Mouse (Mus musculus): ENCODE data around the gene Acap3. TPM values are rescaled to one million over a fixed set of nuclear protein-coding genes. Genes with fewer than 3 reads are reported as not detected.

Gene Acap3
- polyA plus RNA-seq, 1 experiment from 2014 or later, result 101 TPM

DNA sequence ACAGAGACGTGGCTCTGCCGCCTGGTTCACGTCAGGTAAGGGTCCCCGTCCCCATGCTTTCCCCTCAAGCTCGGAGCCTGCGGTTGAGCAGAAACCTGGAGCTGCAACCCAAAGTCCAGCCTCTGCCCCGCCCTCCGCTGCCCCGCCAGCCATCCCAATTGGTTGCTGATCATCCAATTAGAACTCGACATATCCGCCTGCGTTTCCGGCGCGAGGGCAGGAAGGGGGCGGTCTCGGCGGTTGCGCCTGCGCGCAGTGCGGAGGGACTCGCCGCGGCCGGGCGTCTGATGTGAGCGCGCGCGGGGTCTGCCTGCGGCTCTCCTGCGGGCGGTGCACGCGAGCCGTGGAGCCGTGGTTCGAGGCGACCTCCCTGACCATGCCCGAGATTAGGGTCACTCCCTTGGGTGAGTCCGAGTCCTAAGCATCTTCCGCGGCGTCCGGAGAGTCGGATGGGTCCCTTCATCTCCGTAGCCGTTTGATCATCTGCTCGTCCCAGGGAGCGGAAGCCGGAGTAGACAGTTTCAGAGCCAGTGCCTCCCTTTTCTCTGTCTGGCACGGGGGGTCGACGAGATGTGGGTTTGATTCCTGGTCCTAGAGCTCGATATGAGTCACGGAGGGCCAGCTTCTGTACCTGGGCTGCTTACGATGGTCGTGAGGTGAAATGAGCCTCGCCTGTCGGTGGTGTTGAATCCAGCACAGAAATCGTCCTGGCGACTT lies 22.1 kb upstream of the Acap3 start, which contains the start of the genes Cptp and Ints11:
TSS of gene Cptp (minus strand) at position 124 of the 717 bp plus-strand sequence.
TSS of gene Ints11 (plus strand) at position 230 of the 717 bp plus-strand sequence.
- H3K27ac ChIP-seq (ENCODE audit: low read length), result peak within 1 kb of the TSS; percentile 71
- peak within 1 kb of the TSS; percentile 77 for H3K9ac ChIP-seq (replicated peaks; ENCODE audit: low read depth, low read length)
- H3K4me1 ChIP-seq (replicated peaks; ENCODE audit: control insufficient read depth, insufficient read depth, low read length), result peaks cover 16% of the 10 kb centered on the region
- H3K27me3 ChIP-seq (replicated peaks; ENCODE audit: control insufficient read depth, insufficient read depth, low read length), result no peaks in the 10 kb centered on the region
- peak within 1 kb of the TSS; percentile 98 for H3K4me2 ChIP-seq (ENCODE audit: low read length)
- H3K36me3 ChIP-seq (ENCODE audit: control insufficient read depth, insufficient read depth), result peaks cover 15% of the 10 kb centered on the region
- H3K9me3 ChIP-seq (ENCODE audit: control insufficient read depth, low read length), result no peaks in the 10 kb centered on the region
- WGBS, result under 1% methylated on average over 63 of the region's 63 CpGs
- peak within 1 kb of the TSS; percentile 73 for H3K4me3 ChIP-seq (replicated peaks; ENCODE audit: low read length)
- ATAC-seq, result peak; percentile 98

- H3K27me3 ChIP-seq (replicated peaks; ENCODE audit: control insufficient read depth, insufficient read depth, low read length), result no peaks in the 10 kb centered on the region
- no peak for ATAC-seq
- no peak overlapping the region for H3K4me3 ChIP-seq (replicated peaks; ENCODE audit: low read length)
- H3K27ac ChIP-seq (ENCODE audit: low read length), result no peak overlapping the region
- no peak overlapping the region for H3K9ac ChIP-seq (replicated peaks; ENCODE audit: low read depth, low read length)
- H3K36me3 ChIP-seq (ENCODE audit: control insufficient read depth, insufficient read depth), result peaks cover 19% of the 10 kb centered on the region
- H3K4me1 ChIP-seq (replicated peaks; ENCODE audit: control insufficient read depth, insufficient read depth, low read length), result peaks cover 16% of the 10 kb centered on the region
- 93% methylated on average over 7 of the region's 7 CpGs for WGBS
- H3K4me2 ChIP-seq (ENCODE audit: low read length), result no peak overlapping the region
- no peaks in the 10 kb centered on the region for H3K9me3 ChIP-seq (ENCODE audit: control insufficient read depth, low read length)
Observed at GRCm38 (mm10) chr4:155871404-155871803, 20.2 kb upstream of the Acap3 start.

DNA sequence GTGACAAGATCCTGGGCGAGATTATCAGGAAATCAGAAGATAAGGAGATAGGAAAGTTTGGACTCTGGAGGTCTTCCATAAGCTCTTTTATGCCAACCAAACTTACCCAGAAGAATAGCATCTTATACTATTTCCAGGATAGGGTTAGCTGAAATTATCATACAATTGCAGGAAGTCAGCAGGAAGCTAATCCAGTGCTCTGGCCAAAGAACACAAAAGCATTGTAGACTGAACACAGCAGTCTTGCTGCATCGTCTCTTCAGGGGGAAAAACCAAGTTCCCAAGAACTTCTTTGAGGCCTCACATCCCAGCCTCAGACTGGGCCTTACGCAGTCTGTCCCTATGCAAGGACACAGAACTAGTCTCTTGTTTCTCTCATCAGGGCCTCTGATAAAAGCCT lies 8.0 kb upstream of the Acap3 start:
- no peak overlapping the region for H3K9ac ChIP-seq (replicated peaks; ENCODE audit: low read depth, low read length)
- H3K27me3 ChIP-seq (replicated peaks; ENCODE audit: control insufficient read depth, insufficient read depth, low read length), result no peaks in the 10 kb centered on the region
- no peak for ATAC-seq
- no peak overlapping the region for H3K27ac ChIP-seq (ENCODE audit: low read length)
- no peaks in the 10 kb centered on the region for H3K4me1 ChIP-seq (replicated peaks; ENCODE audit: control insufficient read depth, insufficient read depth, low read length)
- WGBS, result 86% methylated on average over 3 of the region's 3 CpGs
- H3K9me3 ChIP-seq (ENCODE audit: control insufficient read depth, low read length), result no peaks in the 10 kb centered on the region
- H3K4me3 ChIP-seq (replicated peaks; ENCODE audit: low read length), result no peak overlapping the region
- H3K4me2 ChIP-seq (ENCODE audit: low read length), result no peak overlapping the region
- peaks cover 17% of the 10 kb centered on the region for H3K36me3 ChIP-seq (ENCODE audit: control insufficient read depth, insufficient read depth)

DNA sequence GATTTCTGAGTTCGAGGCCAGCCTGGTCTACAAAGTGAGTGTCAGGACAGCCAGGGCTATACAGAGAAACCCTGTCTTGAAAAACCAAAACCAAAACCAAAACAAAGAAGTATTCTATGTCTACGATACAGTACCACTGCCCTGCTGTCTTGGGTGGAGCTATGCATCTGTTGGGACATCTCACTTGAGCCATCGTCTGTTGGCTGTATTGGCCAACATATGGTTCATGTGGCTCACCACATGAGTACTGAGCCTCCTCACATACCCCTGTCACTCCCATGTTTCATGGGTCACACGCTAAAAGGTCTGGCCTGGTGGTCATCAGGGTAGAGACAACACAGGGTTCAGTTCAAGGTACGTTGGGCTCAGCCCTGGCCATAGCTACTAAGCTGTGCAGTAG lies 5.3 kb upstream of the Acap3 start:
- 94% methylated on average over 5 of the region's 5 CpGs for WGBS
- H3K27ac ChIP-seq (ENCODE audit: low read length), result no peak overlapping the region
- H3K36me3 ChIP-seq (ENCODE audit: control insufficient read depth, insufficient read depth), result peaks cover 23% of the 10 kb centered on the region
- no peak for ATAC-seq
- H3K9ac ChIP-seq (replicated peaks; ENCODE audit: low read depth, low read length), result no peak overlapping the region
- H3K9me3 ChIP-seq (ENCODE audit: control insufficient read depth, low read length), result no peaks in the 10 kb centered on the region
- H3K27me3 ChIP-seq (replicated peaks; ENCODE audit: control insufficient read depth, insufficient read depth, low read length), result no peaks in the 10 kb centered on the region
- peaks cover 16% of the 10 kb centered on the region for H3K4me1 ChIP-seq (replicated peaks; ENCODE audit: control insufficient read depth, insufficient read depth, low read length)
- H3K4me2 ChIP-seq (ENCODE audit: low read length), result no peak overlapping the region
- no peak overlapping the region for H3K4me3 ChIP-seq (replicated peaks; ENCODE audit: low read length)

- Histone ChIP-seq H3K4me2 (ENCODE audit: low read length) (no peak overlapping the region), H3K27ac (ENCODE audit: low read length) (no peak overlapping the region), H3K36me3 (ENCODE audit: control insufficient read depth, insufficient read depth) (peaks cover 23% of the 10 kb centered on the region), H3K27me3 (replicated peaks; ENCODE audit: control insufficient read depth, insufficient read depth, low read length) (no peaks in the 10 kb centered on the region), H3K4me3 (replicated peaks; ENCODE audit: low read length) (no peak overlapping the region), H3K9me3 (ENCODE audit: control insufficient read depth, low read length) (no peaks in the 10 kb centered on the region), H3K9ac (replicated peaks; ENCODE audit: low read depth, low read length) (no peak overlapping the region), H3K4me1 (replicated peaks; ENCODE audit: control insufficient read depth, insufficient read depth, low read length) (peaks cover 16% of the 10 kb centered on the region)
- ATAC-seq, result no peak
- 90% methylated on average over 10 of the region's 10 CpGs for WGBS
Observed at GRCm38 (mm10) chr4:155887674-155888073, 3.9 kb upstream of the Acap3 start.

- H3K4me2 ChIP-seq (ENCODE audit: low read length), result no peak overlapping the region
- WGBS, result 93% methylated on average over 9 of the region's 9 CpGs
- H3K4me3 ChIP-seq (replicated peaks; ENCODE audit: low read length), result no peak overlapping the region
- H3K9ac ChIP-seq (replicated peaks; ENCODE audit: low read depth, low read length), result no peak overlapping the region
- H3K9me3 ChIP-seq (ENCODE audit: control insufficient read depth, low read length), result no peaks in the 10 kb centered on the region
- H3K27me3 ChIP-seq (replicated peaks; ENCODE audit: control insufficient read depth, insufficient read depth, low read length), result no peaks in the 10 kb centered on the region
- no peak overlapping the region for H3K27ac ChIP-seq (ENCODE audit: low read length)
- peaks cover 21% of the 10 kb centered on the region for H3K4me1 ChIP-seq (replicated peaks; ENCODE audit: control insufficient read depth, insufficient read depth, low read length)
- no peak for ATAC-seq
- H3K36me3 ChIP-seq (ENCODE audit: control insufficient read depth, insufficient read depth), result peaks cover 23% of the 10 kb centered on the region
Observed at GRCm38 (mm10) chr4:155888181-155888580, 3.4 kb upstream of the Acap3 start.

- no peak overlapping the region for H3K27ac ChIP-seq (ENCODE audit: low read length)
- H3K9ac ChIP-seq (replicated peaks; ENCODE audit: low read depth, low read length), result no peak overlapping the region
- H3K27me3 ChIP-seq (replicated peaks; ENCODE audit: control insufficient read depth, insufficient read depth, low read length), result no peaks in the 10 kb centered on the region
- WGBS, result 85% methylated on average over 5 of the region's 5 CpGs
- peaks cover 32% of the 10 kb centered on the region for H3K4me1 ChIP-seq (replicated peaks; ENCODE audit: control insufficient read depth, insufficient read depth, low read length)
- no peaks in the 10 kb centered on the region for H3K9me3 ChIP-seq (ENCODE audit: control insufficient read depth, low read length)
- no peak for ATAC-seq
- no peak overlapping the region for H3K4me2 ChIP-seq (ENCODE audit: low read length)
- no peak overlapping the region for H3K4me3 ChIP-seq (replicated peaks; ENCODE audit: low read length)
- peaks cover 23% of the 10 kb centered on the region for H3K36me3 ChIP-seq (ENCODE audit: control insufficient read depth, insufficient read depth)
Observed at GRCm38 (mm10) chr4:155889316-155889715, 2.3 kb upstream of the Acap3 start.

DNA sequence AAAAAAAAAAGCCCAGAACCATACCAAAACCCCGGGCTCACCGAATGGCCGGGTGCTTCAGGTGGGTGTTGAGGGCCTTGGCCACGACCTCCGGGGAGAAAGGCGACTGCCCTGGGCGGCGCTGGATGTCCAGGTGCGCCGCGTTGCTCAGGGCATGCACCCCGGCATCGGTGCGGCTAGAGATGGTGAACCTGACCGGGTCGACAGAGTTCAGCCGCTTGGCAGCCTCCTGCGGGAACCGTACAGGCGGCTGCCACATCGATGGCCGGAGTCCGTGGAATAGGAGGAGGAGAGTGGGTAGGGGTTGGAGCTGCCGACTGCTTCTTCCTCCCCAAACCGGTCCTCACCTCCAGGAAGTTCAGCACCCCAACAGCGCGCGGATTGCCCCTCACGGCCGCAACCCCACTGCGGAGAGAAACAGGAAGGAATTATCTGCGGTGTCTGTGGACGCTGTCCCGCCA lies 581 bp upstream of the Acap3 start:
- no peak for ATAC-seq
- H3K4me1 ChIP-seq (replicated peaks; ENCODE audit: control insufficient read depth, insufficient read depth, low read length), result peaks cover 48% of the 10 kb centered on the region
- 0% methylated on average over 34 of the region's 34 CpGs for WGBS
- peak overlapping the region; percentile 83 for H3K9ac ChIP-seq (replicated peaks; ENCODE audit: low read depth, low read length)
- H3K27me3 ChIP-seq (replicated peaks; ENCODE audit: control insufficient read depth, insufficient read depth, low read length), result no peaks in the 10 kb centered on the region
- H3K9me3 ChIP-seq (ENCODE audit: control insufficient read depth, low read length), result no peaks in the 10 kb centered on the region
- peaks cover 13% of the 10 kb centered on the region for H3K36me3 ChIP-seq (ENCODE audit: control insufficient read depth, insufficient read depth)
- H3K27ac ChIP-seq (ENCODE audit: low read length), result peak overlapping the region; percentile 35; the same call in 1 of the 2 replicates
- peak overlapping the region; percentile 98 for H3K4me3 ChIP-seq (replicated peaks; ENCODE audit: low read length)
- H3K4me2 ChIP-seq (ENCODE audit: low read length), result peak overlapping the region; percentile 98

DNA sequence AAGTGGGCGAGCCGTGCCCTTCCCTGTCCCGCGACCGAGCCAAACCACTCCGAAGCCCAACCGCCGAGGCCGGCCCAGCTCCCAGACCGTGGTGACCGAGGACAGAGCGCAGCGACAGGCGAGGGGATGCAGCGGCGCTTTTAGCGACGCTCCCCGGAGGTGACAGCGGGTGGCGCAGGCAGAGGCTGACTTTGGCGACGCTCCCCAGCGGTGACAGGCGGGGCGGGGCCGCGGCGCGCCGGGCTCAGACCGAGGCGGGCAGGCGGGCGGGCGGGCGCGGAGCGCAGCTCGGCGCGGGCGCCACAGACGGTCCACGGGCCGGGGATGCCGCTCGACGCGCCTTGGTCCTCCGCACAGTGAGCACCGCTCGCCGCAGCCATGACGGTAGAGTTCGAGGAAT lies 395 bp downstream of the Acap3 start:
- under 1% methylated on average over 56 of the region's 56 CpGs for WGBS
- Histone ChIP-seq H3K27me3 (replicated peaks; ENCODE audit: control insufficient read depth, insufficient read depth, low read length) (no peaks in the 10 kb centered on the region), H3K4me1 (replicated peaks; ENCODE audit: control insufficient read depth, insufficient read depth, low read length) (peaks cover 48% of the 10 kb centered on the region)

More for the DNA sequence above, 395 bp downstream of the Acap3 start:
- Histone ChIP-seq H3K4me3 (replicated peaks; ENCODE audit: low read length) (peak overlapping the region; percentile 98), H3K27ac (ENCODE audit: low read length) (peak overlapping the region; percentile 100), H3K4me2 (ENCODE audit: low read length) (peak overlapping the region; percentile 98), H3K36me3 (ENCODE audit: control insufficient read depth, insufficient read depth) (peaks cover 20% of the 10 kb centered on the region), H3K9ac (replicated peaks; ENCODE audit: low read depth, low read length) (peak overlapping the region; percentile 97), H3K9me3 (ENCODE audit: control insufficient read depth, low read length) (no peaks in the 10 kb centered on the region)
- ATAC-seq, result peak; percentile 93

All from forebrain, embryonic 16.5 days (tissue).